Mouse (Mus musculus) liver, postnatal 0 days (tissue): ENCODE results near the gene Cyp4a31.

Source experiments
- CTCF ChIP-seq: sonication (generic); IDR thresholded peaks from 2 replicates; pipeline ENCODE4 v1.5.1; 2016; ENCODE audit warnings: antibody characterized with exemption, low read depth
- EP300 ChIP-seq: IDR thresholded peaks from 2 replicates; pipeline ENCODE4 v1.6.1; 2016; ENCODE audit warnings: antibody characterized with exemption, low read depth, mild to moderate bottlenecking

DNA sequence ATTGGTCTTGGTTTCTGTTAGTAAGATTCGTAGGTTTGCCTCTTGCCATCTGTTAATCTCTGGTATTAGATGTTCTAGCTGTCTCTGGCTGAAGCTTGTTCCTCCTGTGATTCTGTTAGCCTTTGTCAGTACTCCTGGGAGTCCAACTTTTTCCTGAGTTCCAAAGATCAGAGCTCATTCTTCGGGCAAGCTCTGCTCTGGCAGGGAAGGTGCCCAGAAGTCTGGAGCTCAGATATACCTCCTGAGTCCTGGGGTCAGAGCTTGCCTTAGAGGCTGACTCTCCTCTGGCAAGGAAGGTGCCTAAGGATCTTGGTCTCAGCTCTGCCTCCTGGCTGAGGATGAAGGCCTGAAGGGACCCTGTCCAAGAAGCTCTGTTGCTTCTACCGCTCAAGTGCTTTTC, 10.7 kb upstream of the Cyp4a31 start:
- TF ChIP-seq CTCF (no peak), EP300 (no peak)
